Mouse (Mus musculus): ENCODE results near the gene Tex9. TPM values are rescaled to one million over a fixed set of nuclear protein-coding genes. Genes with fewer than 3 reads are reported as not detected.

The Tex9 gene
- total RNA-seq, 1 experiment = 24.9 TPM

DNA sequence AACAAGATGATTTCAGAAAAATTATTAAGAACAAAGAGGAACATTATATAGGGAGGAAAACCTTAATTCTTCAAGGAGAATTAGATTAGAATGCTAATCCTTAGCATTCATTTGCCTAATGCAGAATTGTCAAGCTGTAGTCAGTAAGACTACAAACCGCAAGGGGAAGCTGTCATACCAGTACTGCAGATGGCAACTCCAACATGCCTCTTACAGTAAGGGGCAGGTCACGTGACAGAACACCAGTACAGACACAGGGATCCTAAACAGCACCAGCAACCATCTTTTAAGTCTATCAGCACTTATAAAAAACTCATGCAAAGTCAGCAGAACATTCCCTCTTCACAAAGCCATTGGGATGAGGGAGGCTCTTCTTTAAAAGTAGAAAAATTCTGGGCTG lies 1.5 kb upstream of the Tex9 start:
- Histone ChIP-seq H3K9ac (ENCODE audit: insufficient read depth, low read depth, low read length, poor library complexity, severe bottlenecking) (no peak overlapping the region), H3K4me1 (ENCODE audit: control insufficient read depth in 2 of 2, insufficient read depth in 2 of 2, low read length in 2 of 2, poor library complexity in 1 of 2) (0 out of 4 replicates have a peak, but pooled peaks cover 0 to 2% of the 10 kb centered on the region in 2 experiments), H3K9me3 (ENCODE audit: control insufficient read depth, insufficient read depth, low read depth, low read length) (no peaks in the 10 kb centered on the region), H3K4me3 (ENCODE audit: insufficient read depth in 1 of 2, low read depth in 1 of 2, low read length in 2 of 2, poor library complexity in 1 of 2, severe bottlenecking in 1 of 2) (no peak overlapping the region), H3K27ac (ENCODE audit: insufficient read depth, low read depth, low read length, poor library complexity, severe bottlenecking) (no peak overlapping the region), H3K36me3 (ENCODE audit: control insufficient read depth, insufficient read depth, low read length, poor library complexity, severe bottlenecking) (no peaks in the 10 kb centered on the region)
- DNase-seq (ENCODE audit: low read depth, low spot score) = no peak
- in situ Hi-C loops (cut with MboI; ENCODE audit: low sequenced_read_pairs in 2 of 2, unreplicated experiment in 2 of 2) = no loop called here
- no peak for TF ChIP-seq ZC3H11A (IDR thresholded peaks at IDR 0.05; ENCODE audit: borderline replicate concordance, low read depth, low read length)
- no peak for TF ChIP-seq HCFC1 (IDR thresholded peaks at IDR 0.05; ENCODE audit: borderline replicate concordance, insufficient read depth, low read length)
- no peak for TF ChIP-seq MAFK (IDR thresholded peaks at IDR 0.05; ENCODE audit: insufficient read depth, low read depth, low read length)
- TF ChIP-seq CHD2 (IDR thresholded peaks at IDR 0.05; ENCODE audit: low read depth, low read length) = no peak
- no peak for TF ChIP-seq ZNF384 (IDR thresholded peaks at IDR 0.05; ENCODE audit: low read depth, low read length)

- in situ Hi-C loops (cut with MboI; ENCODE audit: low sequenced_read_pairs in 2 of 2, unreplicated experiment in 2 of 2) = no loop called here
- H3K36me3 ChIP-seq (ENCODE audit: control insufficient read depth, insufficient read depth, low read length, poor library complexity, severe bottlenecking) = peaks cover 5% of the 10 kb centered on the region; the same call in 1 of the 2 replicates
- peak; percentile 91 for DNase-seq (ENCODE audit: low read depth, low spot score)
- peak overlapping the region; percentile 80 for H3K9ac ChIP-seq (ENCODE audit: insufficient read depth, low read depth, low read length, poor library complexity, severe bottlenecking)
- TF ChIP-seq HCFC1 (IDR thresholded peaks at IDR 0.05; ENCODE audit: borderline replicate concordance, insufficient read depth, low read length) (no peak), CHD2 (IDR thresholded peaks at IDR 0.05; ENCODE audit: low read depth, low read length) (peak; percentile 93)
- H3K27ac ChIP-seq (ENCODE audit: insufficient read depth, low read depth, low read length, poor library complexity, severe bottlenecking) = peak overlapping the region; percentile 78
- no peaks in the 10 kb centered on the region for H3K9me3 ChIP-seq (ENCODE audit: control insufficient read depth, insufficient read depth, low read depth, low read length)
- H3K4me3 ChIP-seq (ENCODE audit: insufficient read depth in 1 of 2, low read depth in 1 of 2, low read length in 2 of 2, poor library complexity in 1 of 2, severe bottlenecking in 1 of 2) = peak overlapping the region; percentile 83 to 90
- 0 out of 4 replicates have a peak, but pooled peaks cover 0 to 2% of the 10 kb centered on the region in 2 experiments for H3K4me1 ChIP-seq (ENCODE audit: control insufficient read depth in 2 of 2, insufficient read depth in 2 of 2, low read length in 2 of 2, poor library complexity in 1 of 2)
Observed at GRCm38 (mm10) chr9:72491559-72492193, 336 bp downstream of the Tex9 start.

DNA sequence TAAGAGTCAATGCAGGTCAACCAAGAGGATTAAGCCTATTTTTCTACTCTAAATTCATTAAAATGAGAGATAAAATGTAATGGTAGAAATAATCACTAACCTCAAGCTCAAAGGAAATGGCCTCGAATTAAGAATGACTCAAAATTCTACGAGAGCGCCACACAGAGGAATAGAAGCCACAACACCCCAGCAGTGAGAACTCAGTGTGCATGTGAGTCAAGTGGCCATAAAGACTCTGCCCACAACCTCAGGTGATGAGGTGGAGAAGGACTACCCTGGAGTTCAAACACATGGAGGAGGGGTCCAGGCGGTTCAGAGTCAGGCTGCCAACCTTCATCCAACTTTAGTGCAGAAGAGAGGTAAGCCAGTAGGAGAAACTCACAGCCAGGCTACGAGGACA lies 2.9 kb downstream of the Tex9 start:
- Histone ChIP-seq H3K27ac (ENCODE audit: insufficient read depth, low read depth, low read length, poor library complexity, severe bottlenecking) (no peak overlapping the region), H3K4me1 (ENCODE audit: control insufficient read depth in 2 of 2, insufficient read depth in 2 of 2, low read length in 2 of 2, poor library complexity in 1 of 2) (0 out of 4 replicates have a peak, but pooled peaks cover 0 to 2% of the 10 kb centered on the region in 2 experiments), H3K9ac (ENCODE audit: insufficient read depth, low read depth, low read length, poor library complexity, severe bottlenecking) (no peak overlapping the region), H3K9me3 (ENCODE audit: control insufficient read depth, insufficient read depth, low read depth, low read length) (no peaks in the 10 kb centered on the region), H3K36me3 (ENCODE audit: control insufficient read depth, insufficient read depth, low read length, poor library complexity, severe bottlenecking) (peaks cover 11% of the 10 kb centered on the region), H3K4me3 (ENCODE audit: insufficient read depth in 1 of 2, low read depth in 1 of 2, low read length in 2 of 2, poor library complexity in 1 of 2, severe bottlenecking in 1 of 2) (no peak overlapping the region)
- DNase-seq (ENCODE audit: low read depth, low spot score) = no peak
- TF ChIP-seq HCFC1 (IDR thresholded peaks at IDR 0.05; ENCODE audit: borderline replicate concordance, insufficient read depth, low read length) (no peak), MAFK (IDR thresholded peaks at IDR 0.05; ENCODE audit: insufficient read depth, low read depth, low read length) (no peak), ZC3H11A (IDR thresholded peaks at IDR 0.05; ENCODE audit: borderline replicate concordance, low read depth, low read length) (no peak), ZNF384 (IDR thresholded peaks at IDR 0.05; ENCODE audit: low read depth, low read length) (no peak), CHD2 (IDR thresholded peaks at IDR 0.05; ENCODE audit: low read depth, low read length) (no peak)
- in situ Hi-C loops (cut with MboI; ENCODE audit: low sequenced_read_pairs in 2 of 2, unreplicated experiment in 2 of 2) = no loop called here

GRCm38 (mm10) chr9:72488523-72488922 lies 3.5 kb downstream of the Tex9 start:
- in situ Hi-C loops (cut with MboI; ENCODE audit: low sequenced_read_pairs in 2 of 2, unreplicated experiment in 2 of 2) = no loop called here
- Histone ChIP-seq H3K4me3 (ENCODE audit: insufficient read depth in 1 of 2, low read depth in 1 of 2, low read length in 2 of 2, poor library complexity in 1 of 2, severe bottlenecking in 1 of 2) (no peak overlapping the region), H3K27ac (ENCODE audit: insufficient read depth, low read depth, low read length, poor library complexity, severe bottlenecking) (no peak overlapping the region), H3K9ac (ENCODE audit: insufficient read depth, low read depth, low read length, poor library complexity, severe bottlenecking) (no peak overlapping the region), H3K36me3 (ENCODE audit: control insufficient read depth, insufficient read depth, low read length, poor library complexity, severe bottlenecking) (peaks cover 11% of the 10 kb centered on the region), H3K4me1 (ENCODE audit: control insufficient read depth in 2 of 2, insufficient read depth in 2 of 2, low read length in 2 of 2, poor library complexity in 1 of 2) (0 out of 4 replicates have a peak, but pooled peaks cover 0 to 2% of the 10 kb centered on the region in 2 experiments), H3K9me3 (ENCODE audit: control insufficient read depth, insufficient read depth, low read depth, low read length) (no peaks in the 10 kb centered on the region)
- DNase-seq (ENCODE audit: low read depth, low spot score) = no peak
- TF ChIP-seq CHD2 (IDR thresholded peaks at IDR 0.05; ENCODE audit: low read depth, low read length) (no peak), HCFC1 (IDR thresholded peaks at IDR 0.05; ENCODE audit: borderline replicate concordance, insufficient read depth, low read length) (no peak), ZNF384 (IDR thresholded peaks at IDR 0.05; ENCODE audit: low read depth, low read length) (no peak)

GRCm38 (mm10) chr9:72479276-72479675 lies 12.7 kb downstream of the Tex9 start:
- H3K4me1 ChIP-seq (ENCODE audit: control insufficient read depth in 2 of 2, insufficient read depth in 2 of 2, low read length in 2 of 2, poor library complexity in 1 of 2) = no peaks in the 10 kb centered on the region
- H3K4me3 ChIP-seq (ENCODE audit: insufficient read depth in 1 of 2, low read depth in 1 of 2, low read length in 2 of 2, poor library complexity in 1 of 2, severe bottlenecking in 1 of 2) = no peak overlapping the region
- no peak for DNase-seq (ENCODE audit: low read depth, low spot score)
- H3K36me3 ChIP-seq (ENCODE audit: control insufficient read depth, insufficient read depth, low read length, poor library complexity, severe bottlenecking) = peaks cover 9% of the 10 kb centered on the region
- no peak overlapping the region for H3K9ac ChIP-seq (ENCODE audit: insufficient read depth, low read depth, low read length, poor library complexity, severe bottlenecking)
- H3K27ac ChIP-seq (ENCODE audit: insufficient read depth, low read depth, low read length, poor library complexity, severe bottlenecking) = no peak overlapping the region
- H3K9me3 ChIP-seq (ENCODE audit: control insufficient read depth, insufficient read depth, low read depth, low read length) = no peaks in the 10 kb centered on the region
- TF ChIP-seq ZNF384 (IDR thresholded peaks at IDR 0.05; ENCODE audit: low read depth, low read length) (no peak), ZC3H11A (IDR thresholded peaks at IDR 0.05; ENCODE audit: borderline replicate concordance, low read depth, low read length) (no peak), MAFK (IDR thresholded peaks at IDR 0.05; ENCODE audit: insufficient read depth, low read depth, low read length) (no peak), CHD2 (IDR thresholded peaks at IDR 0.05; ENCODE audit: low read depth, low read length) (no peak), HCFC1 (IDR thresholded peaks at IDR 0.05; ENCODE audit: borderline replicate concordance, insufficient read depth, low read length) (no peak)
- in situ Hi-C loops (cut with MboI; ENCODE audit: low sequenced_read_pairs in 2 of 2, unreplicated experiment in 2 of 2) = no loop called here

All from ES-E14 (cell line).